Comparison of ENCODE assay signal across 9 mouse cellular contexts in the genomic region with DNA sequence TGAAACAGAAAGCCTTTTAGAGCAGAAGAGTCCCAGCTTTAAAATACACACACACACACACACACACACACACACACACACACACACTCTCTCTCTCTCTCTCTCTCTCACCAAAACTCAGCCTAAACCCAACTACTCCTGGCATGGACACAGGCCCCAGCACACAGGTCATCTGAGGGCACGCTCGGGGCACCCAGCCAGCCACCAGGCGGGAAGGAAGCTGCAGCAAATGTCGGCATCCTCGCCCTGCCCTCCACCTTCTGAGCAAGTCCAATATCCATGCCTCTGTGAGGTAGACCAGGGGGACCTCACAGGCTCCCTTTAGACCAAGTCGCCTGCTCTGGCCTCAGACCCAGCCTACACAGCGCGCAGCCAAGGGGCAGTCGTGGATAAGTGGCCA. TPM values are rescaled to one million over a fixed set of nuclear protein-coding genes. Genes with fewer than 3 reads are reported as not detected.
DNase-seq lines count a peak whose midpoint lies in the region; ATAC-seq lines count a peak whose summit lies in the region.
"Had no signal": no experiment of that assay in that cellular context is flagged by ENCODE, and none has a peak within 500 bp of the region (broad histone marks: within the 10 kb centered on the region; RNA-seq: fewer than 3 reads in every experiment).

No protein-coding gene starts in this region.

- no peaks in the 10 kb centered on the region for H3K36me3 ChIP-seq in kidney, embryonic 15.5 days
- H3K36me3 ChIP-seq in midbrain, embryonic 11.5 days (ENCODE audit: control insufficient read depth, insufficient read depth, low read length): no peaks in the 10 kb centered on the region
- H3K36me3 ChIP-seq: liver, embryonic 15.5 days had no signal

- no peaks in the 10 kb centered on the region for H3K9me3 ChIP-seq in kidney, embryonic 15.5 days (replicated peaks)
- no peaks in the 10 kb centered on the region for H3K9me3 ChIP-seq in midbrain, embryonic 11.5 days (ENCODE audit: control insufficient read depth, low read length)
- H3K9me3 ChIP-seq: liver, embryonic 15.5 days had no signal

- no peak overlapping the region for H3K4me2 ChIP-seq in kidney, embryonic 15.5 days
- H3K4me2 ChIP-seq in midbrain, embryonic 11.5 days: no peak overlapping the region
- H3K4me2 ChIP-seq: liver, embryonic 15.5 days had no signal

- no peak overlapping the region for H3K9ac ChIP-seq in kidney, embryonic 15.5 days
- H3K9ac ChIP-seq in midbrain, embryonic 11.5 days (ENCODE audit: low read length): no peak overlapping the region
- H3K9ac ChIP-seq: liver, embryonic 15.5 days had no signal

- ATAC-seq in kidney, embryonic 15.5 days (replicated peaks; ENCODE audit: low FRiP score): no peak
- peak; percentile 54 for ATAC-seq in megakaryocyte-erythroid progenitor cell, adult 5-6 weeks (replicated peaks; ENCODE audit: low FRiP score, low TSS enrichment, poor library complexity, severe bottlenecking)
- no peak for ATAC-seq in midbrain, embryonic 11.5 days (ENCODE audit: low FRiP score)

- 0 out of 2 replicates have a peak, but pooled peaks cover 6% of the 10 kb centered on the region for H3K4me1 ChIP-seq in kidney, embryonic 15.5 days
- H3K4me1 ChIP-seq in midbrain, embryonic 11.5 days (ENCODE audit: control insufficient read depth, insufficient read depth, low read length): no peaks in the 10 kb centered on the region
- H3K4me1 ChIP-seq: liver, embryonic 15.5 days had no signal

- no peak overlapping the region for H3K27ac ChIP-seq in kidney, embryonic 15.5 days
- no peak overlapping the region for H3K27ac ChIP-seq in midbrain, embryonic 11.5 days (ENCODE audit: low read depth, low read length)
- H3K27ac ChIP-seq: liver, embryonic 15.5 days had no signal

- no peak overlapping the region for H3K4me3 ChIP-seq in kidney, embryonic 15.5 days (replicated peaks)
- no peak overlapping the region for H3K4me3 ChIP-seq in midbrain, embryonic 11.5 days (ENCODE audit: low read depth, low read length)
- H3K4me3 ChIP-seq: liver, embryonic 15.5 days had no signal

- 80% methylated on average over 9 of the region's 9 CpGs for WGBS in kidney, embryonic 15.5 days
- WGBS in midbrain, embryonic 11.5 days: 84% methylated on average over 9 of the region's 9 CpGs

- no peaks in the 10 kb centered on the region for H3K27me3 ChIP-seq in kidney, embryonic 15.5 days
- H3K27me3 ChIP-seq in midbrain, embryonic 11.5 days (ENCODE audit: control insufficient read depth, insufficient read depth, low read length): no peaks in the 10 kb centered on the region

- DNase-seq in kidney, adult 11 months: peak; percentile 68
- DNase-seq in cerebellum, postnatal 10 days: peak; percentile 89 to 90
- DNase-seq in heart, postnatal 4 days: peak; percentile 77
- DNase-seq in spleen, postnatal 4 days (ENCODE audit: low spot score in 2 of 2): no peak
- DNase-seq in right cerebral cortex, postnatal 25 days: no peak
- DNase-seq in midbrain, embryonic 11.5 days (ENCODE audit: low spot score, missing footprints): no peak

RNA-seq across cellular contexts. Expression of a gene that starts 14.4 kb away (rescaled TPM):
- 51.0 and 51.4 TPM in 2 replicates for polyA plus RNA-seq in kidney, embryonic 15.5 days (2015; fragmentation: Nextera tagmentation; extraction: Ambion mirVana)
- total RNA-seq in heart, postnatal 4 days (2021): 10 to 100 TPM; 51.7 to 56.7 TPM
- 46.9 and 55.9 TPM in 2 replicates for total RNA-seq in megakaryocyte-erythroid progenitor cell, adult 5-6 weeks (2014; fragmentation: Nextera tagmentation)
- total RNA-seq in megakaryocyte-erythroid progenitor cell, adult 5-6 weeks (2017): 12.6 and 13.5 TPM in 2 replicates
- 38.5 and 39.9 TPM in 2 replicates for polyA plus RNA-seq in midbrain, embryonic 11.5 days (2014; fragmentation: Nextera tagmentation; extraction: Ambion mirVana)

RNA-seq across cellular contexts. Expression of a gene that starts 33.5 kb away (rescaled TPM):
- 75.6 and 83.8 TPM in 2 replicates for polyA plus RNA-seq in kidney, embryonic 15.5 days (2015; fragmentation: Nextera tagmentation; extraction: Ambion mirVana)
- total RNA-seq in heart, postnatal 4 days (2021): 10 to 100 TPM; 24.4 to 25.6 TPM
- 53.6 and 64.2 TPM in 2 replicates for total RNA-seq in megakaryocyte-erythroid progenitor cell, adult 5-6 weeks (2014; fragmentation: Nextera tagmentation)
- total RNA-seq in megakaryocyte-erythroid progenitor cell, adult 5-6 weeks (2017): 35.7 and 37.9 TPM in 2 replicates
- polyA plus RNA-seq in midbrain, embryonic 11.5 days (2014; fragmentation: Nextera tagmentation; extraction: Ambion mirVana): 50.5 and 57.3 TPM in 2 replicates

Comparison
In these comparisons a context has a peak if more than half of its experiments do, and no peak if none do; other contexts are left out.
1. DNase-seq: peak in kidney, adult 11 months (single experiment), cerebellum, postnatal 10 days (2 of 2) and heart, postnatal 4 days (single experiment); none in spleen, postnatal 4 days (0 of 2), right cerebral cortex, postnatal 25 days (single experiment) and midbrain, embryonic 11.5 days (single experiment).